In the genomic region with DNA sequence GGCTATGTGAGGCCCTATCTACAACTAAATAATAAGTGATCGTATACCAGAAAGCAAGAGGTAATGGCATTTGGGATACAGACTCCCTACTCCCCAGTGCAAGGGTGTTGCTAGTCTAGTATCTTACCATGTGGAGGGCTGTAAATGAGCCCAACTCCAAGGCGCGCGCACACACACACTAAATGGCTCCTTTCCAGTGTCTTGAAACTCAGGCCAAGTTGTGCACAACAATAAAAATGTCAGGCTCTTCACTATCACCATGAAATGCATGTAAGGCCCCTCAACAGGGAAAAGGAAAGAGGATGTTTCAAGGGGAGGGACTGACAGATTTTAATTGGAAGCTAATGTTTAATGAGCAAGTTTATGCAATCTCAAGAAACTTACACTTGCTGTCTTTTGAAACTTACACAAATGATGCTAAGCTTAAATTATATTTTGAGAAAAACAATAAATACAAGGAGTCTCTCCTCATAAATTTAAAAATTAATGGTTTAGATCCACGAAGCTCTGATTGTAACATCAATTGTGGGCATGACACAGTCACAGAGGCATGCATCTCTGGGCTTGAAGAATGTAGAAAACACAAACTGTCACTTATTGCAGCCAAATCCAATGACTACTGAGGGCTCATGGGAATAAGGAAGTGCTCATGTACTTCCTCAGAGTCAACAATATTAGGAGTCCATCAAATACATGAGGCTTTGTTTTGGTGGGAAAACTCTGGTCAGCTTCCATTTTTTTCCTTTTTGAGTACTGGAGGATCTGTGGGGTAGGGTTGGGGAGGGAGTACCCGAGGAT, we compare ENCODE assay signal across 18 mouse cellular contexts.
"Had no signal": no experiment of that assay in that cellular context is flagged by ENCODE, and none has a peak within 500 bp of the region (broad histone marks: within the 10 kb centered on the region; RNA-seq: fewer than 3 reads in every experiment).

No protein-coding gene starts in this region.

- H3K9ac ChIP-seq: liver, embryonic 14.5 days; midbrain, embryonic 13.5 days; midbrain, embryonic 15.5 days; neural tube, embryonic 13.5 days; neural tube, embryonic 15.5 days had no signal

- H3K4me1 ChIP-seq: megakaryocyte, embryonic 14.5 days; midbrain, embryonic 13.5 days; midbrain, embryonic 15.5 days; neural tube, embryonic 15.5 days had no signal

- H3K4me2 ChIP-seq: midbrain, embryonic 11.5 days; midbrain, embryonic 13.5 days; midbrain, embryonic 15.5 days; neural tube, embryonic 13.5 days; neural tube, embryonic 15.5 days had no signal

- H3K4me3 ChIP-seq: megakaryocyte, embryonic 14.5 days; midbrain, embryonic 13.5 days; midbrain, embryonic 15.5 days; neural tube, embryonic 13.5 days; neural tube, embryonic 15.5 days had no signal

- H3K36me3 ChIP-seq: midbrain, embryonic 13.5 days; midbrain, embryonic 15.5 days; neural tube, embryonic 13.5 days; neural tube, embryonic 15.5 days had no signal

- H3K27me3 ChIP-seq: midbrain, embryonic 13.5 days; midbrain, embryonic 15.5 days; neural tube, embryonic 15.5 days had no signal

- DNase-seq: lung, adult 2 months; lung, postnatal 14 days; retina, postnatal 1 day; right cerebral cortex, adult 18-20 months; right cerebral cortex, postnatal 25 days; right cerebral cortex, postnatal 4 days; spleen, adult 18-20 months; thymus, adult 18-20 months; thymus, postnatal 14 days; thymus, postnatal 36 days had no signal

- H3K27ac ChIP-seq: liver, embryonic 14.5 days; macrophage; midbrain, embryonic 13.5 days; midbrain, embryonic 15.5 days; neural tube, embryonic 13.5 days; neural tube, embryonic 15.5 days had no signal

- ATAC-seq: midbrain, embryonic 13.5 days; midbrain, embryonic 15.5 days had no signal

- H3K9me3 ChIP-seq: megakaryocyte, embryonic 14.5 days; midbrain, embryonic 13.5 days; midbrain, embryonic 15.5 days; neural tube, embryonic 13.5 days; neural tube, embryonic 15.5 days had no signal
